Mouse (Mus musculus) thymus, adult 2 months (tissue): ENCODE results near the gene Esrrb. TPM values are rescaled to one million over a fixed set of nuclear protein-coding genes. Genes with fewer than 3 reads are reported as not detected.

Source experiments
- DNase-seq: peaks from one replicate; pipeline ENCODE4 v3.0.0; 2021
- H3K27ac ChIP-seq: fragments of 200-500 bp; 2 replicates; pipeline ENCODE4 v1.5.1; 2012; ENCODE audit warnings: low read length, control low read depth; ENCODE audit not compliant: control insufficient read depth, insufficient read depth
- H3K27me3 ChIP-seq: fragments of 200-500 bp; 2 replicates; pipeline ENCODE4 v1.6.1; 2012; ENCODE audit warnings: mild to moderate bottlenecking, low read length, moderate library complexity, mixed read lengths; ENCODE audit not compliant: control insufficient read depth, insufficient read depth
- H3K36me3 ChIP-seq: fragments of 200-500 bp; 2 replicates; pipeline ENCODE4 v1.6.1; 2012; ENCODE audit warnings: mild to moderate bottlenecking, low read length, moderate library complexity; ENCODE audit not compliant: control insufficient read depth, insufficient read depth
- H3K4me1 ChIP-seq: fragments of 200-500 bp; replicated peaks from 2 replicates; pipeline ENCODE4 v1.6.1; 2012; ENCODE audit warnings: low read length; ENCODE audit not compliant: control insufficient read depth, insufficient read depth
- H3K4me3 ChIP-seq: fragments of 200-500 bp; 2 replicates; pipeline ENCODE4 v1.5.1; 2012; ENCODE audit warnings: mild to moderate bottlenecking, low read length, control low read depth, moderate library complexity; ENCODE audit not compliant: control insufficient read depth, insufficient read depth
- CTCF ChIP-seq: fragments of 200-500 bp; IDR thresholded peaks from 2 replicates; pipeline ENCODE4 v1.5.1; 2012; ENCODE audit warnings: mild to moderate bottlenecking, control low read depth, low read length, moderate library complexity, borderline replicate concordance; ENCODE audit not compliant: control insufficient read depth, poor library complexity, insufficient read depth; ENCODE audit errors: extremely low read depth
- POLR2A ChIP-seq: fragments of 200-500 bp; IDR thresholded peaks from 2 replicates; pipeline ENCODE4 v1.6.1; 2012; ENCODE audit warnings: mild to moderate bottlenecking, low read length, control low read depth, moderate library complexity; ENCODE audit not compliant: control insufficient read depth, poor library complexity, insufficient read depth; ENCODE audit errors: extremely low read depth
- WGBS: fragments of 180-500 bp; shearing (Covaris S2); methylation state at CpG from one replicate; pipeline ENCODE4 v1.1.7; 2018; 5-methylcytosine and 5-hydroxymethylcytosine counted together
- polyA plus RNA-seq: library from polyadenylated mRNA; depleted of rRNA; stranded (reverse); fragments of >200 nt; gene quantifications from 2 replicates; pipeline ENCODE4 v1.2.3, GENCODE M21; 2012

The Esrrb gene
- polyA plus RNA-seq, 1 experiment = 0.55 TPM

- 92% methylated on average over 5 of the region's 5 CpGs for WGBS
- H3K36me3 ChIP-seq = no peaks in the 10 kb centered on the region
- no peak for DNase-seq
- H3K27ac ChIP-seq = no peak overlapping the region
- TF ChIP-seq POLR2A (no peak), CTCF (no peak)
- no peak overlapping the region for H3K4me3 ChIP-seq
- no peaks in the 10 kb centered on the region for H3K4me1 ChIP-seq
- H3K27me3 ChIP-seq = no peaks in the 10 kb centered on the region
Observed at GRCm38 (mm10) chr12:86478908-86479307, 118.0 kb downstream of the Esrrb start.

- WGBS = 91% methylated on average over 6 of the region's 6 CpGs
- DNase-seq = no peak
- no peak overlapping the region for H3K27ac ChIP-seq
- no peaks in the 10 kb centered on the region for H3K36me3 ChIP-seq
- no peaks in the 10 kb centered on the region for H3K4me1 ChIP-seq
- no peak for TF ChIP-seq POLR2A
- TF ChIP-seq CTCF = no peak
- no peaks in the 10 kb centered on the region for H3K27me3 ChIP-seq
- no peak overlapping the region for H3K4me3 ChIP-seq
Observed at GRCm38 (mm10) chr12:86482029-86482428, 121.1 kb downstream of the Esrrb start.

- Histone ChIP-seq H3K4me1 (no peaks in the 10 kb centered on the region), H3K27ac (no peak overlapping the region), H3K36me3 (no peaks in the 10 kb centered on the region), H3K4me3 (no peak overlapping the region), H3K27me3 (no peaks in the 10 kb centered on the region)
- DNase-seq = no peak
- WGBS = 79% methylated on average over 5 of the region's 5 CpGs
- TF ChIP-seq POLR2A (no peak), CTCF (no peak)
Observed at GRCm38 (mm10) chr12:86483413-86483841, 122.5 kb downstream of the Esrrb start.

- 43% methylated on average over 3 of the region's 3 CpGs for WGBS
- TF ChIP-seq CTCF (no peak), POLR2A (no peak)
- DNase-seq = no peak
- Histone ChIP-seq H3K27ac (no peak overlapping the region), H3K4me3 (no peak overlapping the region), H3K27me3 (no peaks in the 10 kb centered on the region), H3K4me1 (no peaks in the 10 kb centered on the region), H3K36me3 (no peaks in the 10 kb centered on the region)
Observed at GRCm38 (mm10) chr12:86488005-86488404, 127.1 kb downstream of the Esrrb start.

GRCm38 (mm10) chr12:86490052-86490451 is 129.1 kb downstream of the Esrrb start:
- Histone ChIP-seq H3K4me3 (no peak overlapping the region), H3K27me3 (no peaks in the 10 kb centered on the region), H3K27ac (no peak overlapping the region), H3K36me3 (no peaks in the 10 kb centered on the region), H3K4me1 (no peaks in the 10 kb centered on the region)
- WGBS = 78% methylated on average over 5 of the region's 5 CpGs
- no peak for DNase-seq
- TF ChIP-seq CTCF = no peak
- no peak for TF ChIP-seq POLR2A

- no peaks in the 10 kb centered on the region for H3K36me3 ChIP-seq
- DNase-seq = no peak
- TF ChIP-seq POLR2A (no peak), CTCF (no peak)
- no peak overlapping the region for H3K4me3 ChIP-seq
- WGBS = 78% methylated on average over 3 of the region's 3 CpGs
- no peaks in the 10 kb centered on the region for H3K27me3 ChIP-seq
- no peak overlapping the region for H3K27ac ChIP-seq
- no peaks in the 10 kb centered on the region for H3K4me1 ChIP-seq
Observed at GRCm38 (mm10) chr12:86491500-86491899, 130.6 kb downstream of the Esrrb start.

GRCm38 (mm10) chr12:86492822-86493221 is 131.9 kb downstream of the Esrrb start:
- H3K36me3 ChIP-seq = no peaks in the 10 kb centered on the region
- H3K4me3 ChIP-seq = no peak overlapping the region
- no peaks in the 10 kb centered on the region for H3K4me1 ChIP-seq
- TF ChIP-seq CTCF = no peak
- no peak for TF ChIP-seq POLR2A
- H3K27ac ChIP-seq = no peak overlapping the region
- no peaks in the 10 kb centered on the region for H3K27me3 ChIP-seq
- 53% methylated on average over 8 of the region's 9 CpGs for WGBS
- no peak for DNase-seq
